Mouse (Mus musculus) forebrain, embryonic 12.5 days (tissue): Measurements from ENCODE around the gene AY074887. TPM values are rescaled to one million over a fixed set of nuclear protein-coding genes. Genes with fewer than 3 reads are reported as not detected.
A peak's percentile ranks its signal among the peaks of the same experiment; 100 is the strongest.

Experiments used
- ATAC-seq: fragments of 200-750 bp; cut with Nextera tagmentation; 2 replicates; pipeline ENCODE4 v1.8.0; 2017; ENCODE audit warnings: moderate TSS enrichment; ENCODE audit not compliant: low FRiP score
- H3K27ac ChIP-seq: fragments of 300-500 bp; sonication (generic); 2 replicates; pipeline ENCODE4 v1.5.1; 2016; ENCODE audit warnings: mild to moderate bottlenecking
- H3K27me3 ChIP-seq: fragments of 300-500 bp; sonication (generic); 2 replicates; pipeline ENCODE4 v1.6.1; 2016; ENCODE audit warnings: mild to moderate bottlenecking
- H3K36me3 ChIP-seq: fragments of 300-500 bp; sonication (generic); replicated peaks from 2 replicates; pipeline ENCODE4 v1.6.1; 2016; ENCODE audit warnings: mild to moderate bottlenecking
- H3K4me1 ChIP-seq: fragments of 300-500 bp; sonication (generic); 2 replicates; pipeline ENCODE4 v1.6.1; 2016
- H3K4me2 ChIP-seq: fragments of 300-500 bp; sonication (generic); 2 replicates; pipeline ENCODE4 v1.6.1; 2016; ENCODE audit warnings: mild to moderate bottlenecking, moderate library complexity
- H3K4me3 ChIP-seq: fragments of 300-500 bp; sonication (generic); replicated peaks from 2 replicates; pipeline ENCODE4 v1.5.1; 2016; ENCODE audit warnings: mild to moderate bottlenecking
- H3K9ac ChIP-seq: fragments of 300-500 bp; sonication (generic); 2 replicates; pipeline ENCODE4 v1.6.1; 2016; ENCODE audit warnings: mild to moderate bottlenecking
- H3K9me3 ChIP-seq: fragments of 300-500 bp; sonication (generic); 2 replicates; pipeline ENCODE4 v1.6.1; 2016
- WGBS: fragments of 180-500 bp; shearing (Covaris S2); methylation state at CpG from one replicate; pipeline ENCODE4 v1.1.7; 2016; 5-methylcytosine and 5-hydroxymethylcytosine counted together
- polyA plus RNA-seq: library from polyadenylated mRNA; unstranded; fragments of >200 nt; fragmentation: Nextera tagmentation; extraction: Ambion mirVana; gene quantifications from 2 replicates; pipeline ENCODE4 v1.2.1, GENCODE M21; 2016

The AY074887 gene
- polyA plus RNA-seq, 1 experiment from 2014 or later = 1.1 TPM

DNA sequence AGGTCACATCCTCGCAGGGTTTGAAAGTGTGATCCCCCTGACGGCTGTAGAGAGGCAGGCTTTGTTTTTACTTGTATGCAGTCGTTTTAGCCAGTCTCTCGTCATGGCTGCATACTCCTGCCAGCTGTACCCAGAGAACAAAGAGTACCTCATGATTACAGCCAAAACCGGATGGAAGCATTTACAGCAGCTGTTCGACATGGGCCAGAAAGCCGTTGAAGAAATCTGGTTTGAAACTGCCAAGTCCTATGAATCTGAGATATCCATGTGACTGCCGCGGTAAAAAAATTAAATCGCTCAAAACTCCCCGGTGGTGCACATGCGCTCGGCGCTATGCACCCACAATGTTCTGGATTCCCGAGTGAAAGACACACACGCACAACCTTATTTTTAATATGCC lies 4.5 kb downstream of the AY074887 start:
- Histone ChIP-seq H3K4me1 (peaks cover 1% of the 10 kb centered on the region), H3K27me3 (no peaks in the 10 kb centered on the region), H3K4me3 (no peak overlapping the region), H3K27ac (no peak overlapping the region), H3K9ac (no peak overlapping the region), H3K36me3 (no peaks in the 10 kb centered on the region), H3K4me2 (no peak overlapping the region), H3K9me3 (no peaks in the 10 kb centered on the region)
- ATAC-seq = no peak
- WGBS = 74% methylated on average over 16 of the region's 16 CpGs

DNA sequence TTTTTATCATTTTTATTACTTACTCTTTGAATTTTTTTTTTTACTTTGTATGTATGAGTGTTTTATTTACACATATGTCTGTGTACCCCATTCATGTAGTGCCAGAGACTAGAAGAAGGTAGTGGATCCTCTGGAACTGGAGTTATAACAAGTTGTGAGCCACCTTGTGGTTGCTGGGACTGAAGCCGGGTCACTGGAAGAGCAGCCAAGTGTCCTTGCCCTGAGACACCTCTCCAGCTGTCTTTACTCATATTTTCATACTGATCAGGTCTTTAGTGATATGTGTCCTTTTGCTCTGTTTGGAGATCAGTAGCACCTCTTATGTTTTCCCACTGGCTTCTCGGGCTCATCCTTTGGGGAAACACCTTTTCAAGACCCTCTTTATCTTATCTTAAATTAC lies 6.3 kb downstream of the AY074887 start:
- H3K27me3 ChIP-seq = no peaks in the 10 kb centered on the region
- H3K9ac ChIP-seq = no peak overlapping the region
- H3K27ac ChIP-seq = no peak overlapping the region
- H3K4me1 ChIP-seq = no peaks in the 10 kb centered on the region
- 76% methylated on average over 2 of the region's 2 CpGs for WGBS
- H3K4me2 ChIP-seq = no peak overlapping the region
- no peaks in the 10 kb centered on the region for H3K36me3 ChIP-seq
- H3K4me3 ChIP-seq = no peak overlapping the region
- ATAC-seq = no peak
- H3K9me3 ChIP-seq = no peaks in the 10 kb centered on the region

- no peak for ATAC-seq
- H3K4me1 ChIP-seq = no peaks in the 10 kb centered on the region
- no peaks in the 10 kb centered on the region for H3K27me3 ChIP-seq
- no peaks in the 10 kb centered on the region for H3K36me3 ChIP-seq
- H3K4me2 ChIP-seq = no peak overlapping the region
- 91% methylated on average over 4 of the region's 4 CpGs for WGBS
- H3K9me3 ChIP-seq = no peaks in the 10 kb centered on the region
- no peak overlapping the region for H3K27ac ChIP-seq
- no peak overlapping the region for H3K4me3 ChIP-seq
- H3K9ac ChIP-seq = no peak overlapping the region
Observed at GRCm38 (mm10) chr9:54942071-54942470, 8.7 kb downstream of the AY074887 start.

- no peak overlapping the region for H3K27ac ChIP-seq
- no peak overlapping the region for H3K4me2 ChIP-seq
- 78% methylated on average over 2 of the region's 2 CpGs for WGBS
- no peak for ATAC-seq
- H3K4me3 ChIP-seq = no peak overlapping the region
- no peaks in the 10 kb centered on the region for H3K4me1 ChIP-seq
- H3K9ac ChIP-seq = no peak overlapping the region
- H3K36me3 ChIP-seq = no peaks in the 10 kb centered on the region
- no peaks in the 10 kb centered on the region for H3K27me3 ChIP-seq
- H3K9me3 ChIP-seq = no peaks in the 10 kb centered on the region
Observed at GRCm38 (mm10) chr9:54932379-54932778, 18.4 kb downstream of the AY074887 start.

DNA sequence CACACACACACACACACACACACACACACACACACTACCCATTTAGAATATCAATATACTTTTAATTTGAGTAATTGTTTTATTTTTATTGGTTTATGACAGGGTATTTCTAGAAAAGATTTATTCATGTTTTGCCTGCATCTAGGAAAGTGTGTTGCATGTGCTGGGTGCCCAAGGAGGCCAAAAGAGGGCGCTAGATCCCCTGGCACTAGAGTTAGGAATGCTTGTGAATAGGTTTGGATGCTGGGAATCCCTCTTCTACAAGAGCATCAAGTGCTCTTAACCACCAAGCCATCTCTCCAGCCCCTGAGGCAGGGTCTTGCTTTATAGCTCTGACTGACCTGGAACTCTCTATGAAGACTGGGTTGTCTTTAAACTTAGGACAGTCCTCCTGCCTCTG lies 19.0 kb downstream of the AY074887 start:
- Histone ChIP-seq H3K9me3 (no peaks in the 10 kb centered on the region), H3K4me1 (no peaks in the 10 kb centered on the region), H3K9ac (no peak overlapping the region), H3K27ac (no peak overlapping the region), H3K4me2 (no peak overlapping the region), H3K4me3 (no peak overlapping the region), H3K36me3 (no peaks in the 10 kb centered on the region), H3K27me3 (no peaks in the 10 kb centered on the region)
- no peak for ATAC-seq
- WGBS = 0% methylated on average over 1 of the region's 1 CpGs

- no peaks in the 10 kb centered on the region for H3K36me3 ChIP-seq
- no peak overlapping the region for H3K4me2 ChIP-seq
- no peak overlapping the region for H3K27ac ChIP-seq
- no peak for ATAC-seq
- no peaks in the 10 kb centered on the region for H3K4me1 ChIP-seq
- no peak overlapping the region for H3K4me3 ChIP-seq
- H3K27me3 ChIP-seq = no peaks in the 10 kb centered on the region
- H3K9me3 ChIP-seq = no peaks in the 10 kb centered on the region
- H3K9ac ChIP-seq = no peak overlapping the region
- WGBS = 95% methylated on average over 1 of the region's 1 CpGs
Observed at GRCm38 (mm10) chr9:54930741-54931140, 20.1 kb downstream of the AY074887 start.

GRCm38 (mm10) chr9:54919946-54920345 lies 30.9 kb downstream of the AY074887 start:
- peaks cover 9% of the 10 kb centered on the region for H3K4me1 ChIP-seq
- H3K36me3 ChIP-seq = peaks cover 6% of the 10 kb centered on the region; the same call in 1 of the 2 replicates
- H3K27me3 ChIP-seq = no peaks in the 10 kb centered on the region
- 49% methylated on average over 4 of the region's 4 CpGs for WGBS
- ATAC-seq = no peak
- no peak overlapping the region for H3K4me3 ChIP-seq
- H3K9me3 ChIP-seq = no peaks in the 10 kb centered on the region
- no peak overlapping the region for H3K9ac ChIP-seq
- no peak overlapping the region for H3K27ac ChIP-seq
- H3K4me2 ChIP-seq = no peak overlapping the region

DNA sequence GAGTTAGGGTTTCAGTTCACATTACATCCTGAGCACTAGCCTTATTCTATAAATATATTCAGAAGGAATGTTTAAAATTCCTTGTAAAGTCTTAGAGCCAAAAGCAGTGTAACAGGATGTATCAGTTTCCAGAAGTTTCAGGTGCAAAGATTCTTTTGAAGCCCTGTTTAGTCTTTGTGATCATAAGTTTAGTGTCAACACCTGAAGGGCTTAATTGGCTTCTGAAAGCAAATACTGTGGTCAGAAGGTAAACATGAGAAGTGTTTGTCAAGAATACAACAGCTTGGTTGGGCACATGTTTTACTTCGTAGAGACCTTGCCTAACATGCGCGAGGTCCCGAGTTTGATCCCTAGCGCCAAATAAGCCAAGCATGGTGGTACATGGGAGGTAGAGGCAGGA lies 32.0 kb downstream of the AY074887 start:
- Histone ChIP-seq H3K36me3 (peaks cover 6% of the 10 kb centered on the region; the same call in 1 of the 2 replicates), H3K9me3 (no peaks in the 10 kb centered on the region), H3K4me2 (no peak overlapping the region), H3K4me3 (no peak overlapping the region), H3K27me3 (no peaks in the 10 kb centered on the region), H3K9ac (no peak overlapping the region), H3K4me1 (peaks cover 9% of the 10 kb centered on the region), H3K27ac (no peak overlapping the region)
- 97% methylated on average over 5 of the region's 5 CpGs for WGBS
- ATAC-seq = no peak

- H3K36me3 ChIP-seq = peaks cover 6% of the 10 kb centered on the region; the same call in 1 of the 2 replicates
- ATAC-seq = no peak
- peaks cover 9% of the 10 kb centered on the region for H3K4me1 ChIP-seq
- WGBS = 74% methylated on average over 2 of the region's 2 CpGs
- no peak overlapping the region for H3K9ac ChIP-seq
- H3K9me3 ChIP-seq = no peaks in the 10 kb centered on the region
- H3K4me3 ChIP-seq = no peak overlapping the region
- no peaks in the 10 kb centered on the region for H3K27me3 ChIP-seq
- no peak overlapping the region for H3K4me2 ChIP-seq
- no peak overlapping the region for H3K27ac ChIP-seq
Observed at GRCm38 (mm10) chr9:54918191-54918590, 32.6 kb downstream of the AY074887 start.

DNA sequence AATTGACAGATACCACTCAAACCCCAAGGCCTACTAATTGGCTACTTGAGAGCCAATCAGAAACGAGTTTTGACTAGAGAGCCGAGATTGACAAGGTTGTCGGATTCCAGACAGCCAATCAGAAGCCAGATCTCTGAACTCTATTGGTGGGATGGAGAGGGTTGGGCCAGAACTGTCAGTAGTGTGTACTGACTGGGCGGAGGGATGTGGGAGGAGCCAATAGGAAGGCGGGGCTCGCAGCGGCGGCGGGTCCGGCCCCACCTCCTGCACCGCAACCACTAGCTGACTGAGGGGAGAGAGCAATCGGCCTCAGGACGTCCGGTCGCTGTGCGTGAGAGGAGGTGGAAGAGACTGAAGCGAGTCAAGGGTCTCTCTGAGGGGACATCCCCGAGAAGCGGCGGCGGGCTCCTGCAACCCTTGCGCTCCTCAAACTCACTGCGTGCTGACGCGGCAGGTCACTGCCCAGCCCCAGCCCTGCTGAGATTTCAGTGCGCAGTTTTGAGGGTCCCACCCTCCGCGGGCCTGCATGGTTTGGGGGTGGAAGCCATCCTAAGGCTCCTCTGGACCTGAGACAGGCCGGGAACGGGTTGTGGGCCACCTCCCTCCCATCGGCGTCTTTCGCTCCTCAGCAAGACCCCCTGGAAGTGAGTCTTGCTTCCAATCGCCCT lies 33.7 kb downstream of the AY074887 start, which contains the start of gene Hykk:
Gene Hykk, plus strand, starts transcription at position 274 of the 668 bp plus-strand sequence.
- under 1% methylated on average over 34 of the region's 34 CpGs for WGBS
- Histone ChIP-seq H3K36me3 (no peaks in the 10 kb centered on the region), H3K4me3 (peak within 1 kb of the TSS; percentile 69), H3K4me1 (peaks cover 9% of the 10 kb centered on the region), H3K27ac (0 out of 2 replicates have a peak within 1 kb of the TSS, but pooled peaks have one; percentile 50), H3K4me2 (peak within 1 kb of the TSS; percentile 92), H3K27me3 (no peaks in the 10 kb centered on the region), H3K9me3 (no peaks in the 10 kb centered on the region), H3K9ac (peak within 1 kb of the TSS; percentile 71)
- ATAC-seq = peak; percentile 99

GRCm38 (mm10) chr9:54916401-54916800 lies 34.4 kb downstream of the AY074887 start:
- Histone ChIP-seq H3K4me1 (peaks cover 9% of the 10 kb centered on the region), H3K9me3 (no peaks in the 10 kb centered on the region), H3K4me3 (peak overlapping the region; percentile 69; the same call in 1 of the 2 replicates), H3K27me3 (no peaks in the 10 kb centered on the region), H3K27ac (no peak overlapping the region), H3K4me2 (peak overlapping the region; percentile 92), H3K9ac (no peak overlapping the region), H3K36me3 (peaks cover 6% of the 10 kb centered on the region; the same call in 1 of the 2 replicates)
- 75% methylated on average over 8 of the region's 8 CpGs for WGBS
- ATAC-seq = peak; percentile 4

DNA sequence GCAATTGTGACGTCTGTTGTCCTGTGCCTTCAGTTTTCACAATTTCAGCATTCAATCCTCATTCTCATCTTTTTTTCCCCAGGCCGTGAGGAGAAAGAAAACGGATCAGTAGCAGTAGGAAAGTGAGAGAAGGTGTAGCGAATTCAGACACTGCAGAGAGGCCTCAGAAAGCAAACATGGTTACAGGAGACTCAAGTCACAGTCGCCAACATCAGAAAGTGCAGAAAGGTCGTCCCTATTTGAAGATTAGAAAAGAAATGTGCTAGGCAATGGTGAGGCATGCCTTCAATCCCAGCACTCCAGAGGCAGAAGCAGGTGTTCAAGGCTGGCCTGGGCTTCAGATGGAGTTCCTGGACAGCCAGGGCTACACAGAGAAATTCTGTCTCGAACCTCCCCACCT lies 35.2 kb downstream of the AY074887 start:
- H3K4me1 ChIP-seq = peaks cover 9% of the 10 kb centered on the region
- ATAC-seq = no peak
- H3K27ac ChIP-seq = no peak overlapping the region
- H3K4me3 ChIP-seq = no peak overlapping the region
- no peak overlapping the region for H3K4me2 ChIP-seq
- H3K9me3 ChIP-seq = no peaks in the 10 kb centered on the region
- WGBS = 70% methylated on average over 7 of the region's 7 CpGs
- no peaks in the 10 kb centered on the region for H3K27me3 ChIP-seq
- H3K9ac ChIP-seq = no peak overlapping the region
- H3K36me3 ChIP-seq = peaks cover 11% of the 10 kb centered on the region

GRCm38 (mm10) chr9:54909446-54909845 lies 41.4 kb downstream of the AY074887 start:
- Histone ChIP-seq H3K9ac (no peak overlapping the region), H3K4me1 (no peaks in the 10 kb centered on the region), H3K27me3 (no peaks in the 10 kb centered on the region), H3K36me3 (peaks cover 56% of the 10 kb centered on the region), H3K4me3 (no peak overlapping the region), H3K4me2 (no peak overlapping the region), H3K27ac (no peak overlapping the region), H3K9me3 (no peaks in the 10 kb centered on the region)
- no peak for ATAC-seq
- WGBS = 94% methylated on average over 5 of the region's 5 CpGs
